Mouse (Mus musculus) cerebellum, adult 2 months (tissue): ENCODE measurements around the gene Kcnk5. TPM values are rescaled to one million over a fixed set of nuclear protein-coding genes. Genes with fewer than 3 reads are reported as not detected.

ENCODE experiments used
- DNase-seq, 2 experiments: peaks; one replicate each; pipeline ENCODE4 v3.0.0; 2021
- H3K27ac ChIP-seq: fragments of 200-500 bp; 2 replicates; pipeline ENCODE4 v1.5.1; 2012; ENCODE audit warnings: low read length, control low read depth, inconsistent platforms; ENCODE audit not compliant: insufficient read depth
- H3K27me3 ChIP-seq: fragments of 200-500 bp; 2 replicates; pipeline ENCODE4 v1.6.1; 2012; ENCODE audit warnings: inconsistent platforms, mild to moderate bottlenecking, low read length, moderate library complexity; ENCODE audit not compliant: control insufficient read depth, insufficient read depth
- H3K4me1 ChIP-seq: fragments of 200-500 bp; 2 replicates; pipeline ENCODE4 v1.6.1; 2011; ENCODE audit warnings: low read length; ENCODE audit not compliant: control insufficient read depth, insufficient read depth
- H3K4me3 ChIP-seq: fragments of 200-500 bp; replicated peaks from 2 replicates; pipeline ENCODE3; 2011; ENCODE audit warnings: mild to moderate bottlenecking, low read depth, low read length, control low read depth; ENCODE audit not compliant: insufficient read depth
- CTCF ChIP-seq: fragments of 200-500 bp; IDR thresholded peaks from 2 replicates; pipeline ENCODE4 v1.5.1; 2011; ENCODE audit warnings: low read depth, mild to moderate bottlenecking, control low read depth, low read length, moderate library complexity, borderline replicate concordance; ENCODE audit not compliant: insufficient read depth
- POLR2A ChIP-seq: fragments of 200-500 bp; IDR thresholded peaks from 2 replicates; pipeline ENCODE4 v1.6.1; 2011; ENCODE audit warnings: low read length, control low read depth, borderline replicate concordance; ENCODE audit not compliant: insufficient read depth
- whole genome bisulfite sequencing: fragments of 180-500 bp; shearing (Covaris S2); methylation state at CpG from one replicate; pipeline ENCODE4 v1.1.7; 2018; 5-methylcytosine and 5-hydroxymethylcytosine counted together
- polyA plus RNA-seq: library from polyadenylated mRNA; depleted of rRNA; stranded (reverse); fragments of >200 nt; gene quantifications from 2 replicates; pipeline ENCODE4 v1.2.3, GENCODE M21; 2012

Kcnk5 gene
- polyA plus RNA-seq, 1 experiment = 0.85 TPM

GRCm38 (mm10) chr14:20179731-20180280 lies 1.8 kb downstream of the Kcnk5 start:
- no peak overlapping the region for H3K4me3 ChIP-seq
- 74% methylated on average over 5 of the region's 5 CpGs for WGBS
- no peaks in the 10 kb centered on the region; the same call in 1 of the 2 replicates for H3K27me3 ChIP-seq
- DNase-seq = no peak
- H3K4me1 ChIP-seq = no peaks in the 10 kb centered on the region; the same call in 1 of the 2 replicates
- no peak overlapping the region for H3K27ac ChIP-seq
- no peak for TF ChIP-seq POLR2A
- TF ChIP-seq CTCF = no peak

GRCm38 (mm10) chr14:20179080-20179479 lies 2.5 kb downstream of the Kcnk5 start:
- Histone ChIP-seq H3K27me3 (no peaks in the 10 kb centered on the region; the same call in 1 of the 2 replicates), H3K4me1 (no peaks in the 10 kb centered on the region; the same call in 1 of the 2 replicates), H3K4me3 (no peak overlapping the region), H3K27ac (no peak overlapping the region)
- 70% methylated on average over 3 of the region's 3 CpGs for WGBS
- no peak for TF ChIP-seq CTCF
- no peak for TF ChIP-seq POLR2A
- DNase-seq = no peak

- TF ChIP-seq POLR2A (no peak), CTCF (no peak)
- Histone ChIP-seq H3K27me3 (no peaks in the 10 kb centered on the region; the same call in 1 of the 2 replicates), H3K4me1 (no peaks in the 10 kb centered on the region; the same call in 1 of the 2 replicates), H3K4me3 (no peak overlapping the region), H3K27ac (no peak overlapping the region)
- DNase-seq = no peak
- 33% methylated on average over 4 of the region's 4 CpGs for WGBS
Observed at GRCm38 (mm10) chr14:20178593-20178992, 3.0 kb downstream of the Kcnk5 start.

GRCm38 (mm10) chr14:20177494-20178123 lies 4.0 kb downstream of the Kcnk5 start:
- no peak for DNase-seq
- 67% methylated on average over 9 of the region's 9 CpGs for WGBS
- no peaks in the 10 kb centered on the region; the same call in 1 of the 2 replicates for H3K27me3 ChIP-seq

GRCm38 (mm10) chr14:20175705-20176104 lies 5.9 kb downstream of the Kcnk5 start:
- no peak overlapping the region for H3K27ac ChIP-seq
- TF ChIP-seq POLR2A = no peak
- TF ChIP-seq CTCF = no peak
- no peaks in the 10 kb centered on the region for H3K4me1 ChIP-seq
- no peaks in the 10 kb centered on the region; the same call in 1 of the 2 replicates for H3K27me3 ChIP-seq
- no peak overlapping the region for H3K4me3 ChIP-seq
- no peak for DNase-seq
- WGBS = 87% methylated on average over 4 of the region's 4 CpGs

More at GRCm38 (mm10) chr14:20177494-20178123, 4.0 kb downstream of the Kcnk5 start:
- Histone ChIP-seq H3K4me1 (no peaks in the 10 kb centered on the region; the same call in 1 of the 2 replicates), H3K4me3 (no peak overlapping the region), H3K27ac (no peak overlapping the region)
- TF ChIP-seq POLR2A (no peak), CTCF (no peak)

- Histone ChIP-seq H3K27me3 (no peaks in the 10 kb centered on the region; the same call in 1 of the 2 replicates), H3K4me1 (no peaks in the 10 kb centered on the region), H3K27ac (no peak overlapping the region), H3K4me3 (no peak overlapping the region)
- TF ChIP-seq CTCF (no peak), POLR2A (no peak)
- no peak for DNase-seq
- WGBS = 94% methylated on average over 7 of the region's 7 CpGs
Observed at GRCm38 (mm10) chr14:20175114-20175513, 6.5 kb downstream of the Kcnk5 start.

GRCm38 (mm10) chr14:20174696-20175095 lies 6.9 kb downstream of the Kcnk5 start:
- DNase-seq = no peak
- Histone ChIP-seq H3K27me3 (no peaks in the 10 kb centered on the region), H3K4me3 (no peak overlapping the region), H3K4me1 (no peaks in the 10 kb centered on the region), H3K27ac (no peak overlapping the region)
- TF ChIP-seq POLR2A (no peak), CTCF (no peak)
- 66% methylated on average over 6 of the region's 6 CpGs for WGBS
